Mouse (Mus musculus): ENCODE measurements around the gene Tns1.

Tns1 gene

GRCm38 (mm10) chr1:74121821-74122576, 2.2 kb downstream of the Tns1 start:
- DNase-seq, result peak; percentile 74

- no peak for DNase-seq
These were observed 3.1 kb downstream of the Tns1 start for GRCm38 (mm10) chr1:74121138-74121537.

- DNase-seq, result no peak
These were observed 5.1 kb downstream of the Tns1 start for GRCm38 (mm10) chr1:74119115-74119514.

- no peak for DNase-seq
These were observed 6.4 kb downstream of the Tns1 start for GRCm38 (mm10) chr1:74117876-74118275.

- DNase-seq, result no peak
These were observed 11.2 kb downstream of the Tns1 start for GRCm38 (mm10) chr1:74113071-74113470.

- DNase-seq, result no peak
These were observed 12.6 kb downstream of the Tns1 start for GRCm38 (mm10) chr1:74111696-74112030.

GRCm38 (mm10) chr1:74110932-74111695, 13.1 kb downstream of the Tns1 start:
- no peak for DNase-seq

GRCm38 (mm10) chr1:74109670-74110069, 14.6 kb downstream of the Tns1 start:
- DNase-seq, result no peak

GRCm38 (mm10) chr1:74107931-74108618, 16.2 kb downstream of the Tns1 start:
- no peak for DNase-seq

- DNase-seq, result no peak
These were observed 18.0 kb downstream of the Tns1 start for GRCm38 (mm10) chr1:74106214-74106613.

- no peak for DNase-seq
These were observed 18.6 kb downstream of the Tns1 start for GRCm38 (mm10) chr1:74105660-74106059.

- DNase-seq, result no peak
These were observed 20.4 kb downstream of the Tns1 start for GRCm38 (mm10) chr1:74103654-74104353.

- no peak for DNase-seq
These were observed 25.2 kb downstream of the Tns1 start for GRCm38 (mm10) chr1:74099001-74099435.

- DNase-seq, result peak; percentile 53
These were observed 25.9 kb downstream of the Tns1 start for GRCm38 (mm10) chr1:74098004-74099000.

GRCm38 (mm10) chr1:74095728-74096127, 28.5 kb downstream of the Tns1 start:
- DNase-seq, result no peak

GRCm38 (mm10) chr1:74095296-74095695, 29.0 kb downstream of the Tns1 start:
- no peak for DNase-seq

- peak; percentile 40 for DNase-seq
These were observed 29.6 kb downstream of the Tns1 start for GRCm38 (mm10) chr1:74094497-74095270.

GRCm38 (mm10) chr1:74093447-74093846, 30.8 kb downstream of the Tns1 start:
- DNase-seq, result no peak

- DNase-seq, result peak; percentile 62
These were observed 32.0 kb downstream of the Tns1 start for GRCm38 (mm10) chr1:74092242-74092641.

- no peak for DNase-seq
These were observed 32.5 kb downstream of the Tns1 start for GRCm38 (mm10) chr1:74091611-74092224.

All from lung, postnatal 14 days (tissue).